Mouse (Mus musculus): ENCODE data around the gene Abcd4.

DNA sequence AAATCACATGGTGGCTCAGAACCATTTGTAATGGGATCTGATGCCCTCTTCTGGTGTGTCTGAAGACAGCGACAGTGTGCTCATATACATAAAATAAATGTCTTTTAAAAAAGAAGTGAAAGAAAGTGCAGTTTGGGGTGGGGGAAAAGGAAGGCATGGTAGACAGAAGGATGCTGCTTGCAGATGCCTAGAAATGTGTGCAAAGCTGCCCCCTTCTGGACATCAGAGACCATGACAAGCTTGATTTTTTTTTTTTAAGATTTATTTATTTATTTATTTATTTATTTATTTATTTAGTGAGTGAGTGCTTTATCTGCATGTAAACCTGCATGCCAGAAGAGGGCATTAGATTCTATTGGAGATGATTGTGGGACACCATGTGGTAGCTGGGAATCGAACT is 35.9 kb downstream of the Abcd4 start:
- TF ChIP-seq CTCF (IDR thresholded peaks at IDR 0.05; ENCODE audit: low read depth, low read length) (no peak), TAL1 (conservative IDR thresholded peaks at IDR 0.05; ENCODE audit: low read depth, low read length) (no peak)
